Mouse (Mus musculus): ENCODE results near the gene Ghrhr.

DNA sequence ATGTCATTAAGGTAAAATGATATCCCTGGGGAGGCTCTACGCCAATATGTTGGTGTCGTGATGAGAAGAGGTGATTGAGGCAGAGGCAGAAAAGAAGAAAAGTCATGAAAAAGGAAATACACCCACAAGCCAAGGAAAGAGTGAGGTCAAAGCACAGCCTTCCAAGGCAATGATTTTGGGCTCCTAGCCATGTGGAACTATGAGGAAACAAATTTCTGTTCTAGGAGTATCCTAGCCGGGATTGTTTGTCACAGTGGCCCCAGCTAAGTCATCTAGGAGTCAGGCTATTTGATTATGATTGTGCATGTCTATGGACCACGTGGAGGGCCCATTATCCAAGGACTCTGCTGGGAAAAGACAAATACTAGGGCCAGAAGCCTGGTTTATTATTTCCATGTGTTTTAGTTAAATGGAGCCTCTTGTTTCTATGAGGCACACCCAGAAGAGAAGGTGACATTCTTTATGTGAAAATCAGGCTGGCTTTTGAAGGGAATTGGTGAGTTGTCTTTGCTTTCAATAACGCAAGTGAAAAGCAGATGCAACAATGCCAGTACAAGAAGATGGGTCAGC, 28.4 kb downstream of the Ghrhr start:
- TF ChIP-seq POLR2A (IDR thresholded peaks at IDR 0.05; ENCODE audit: low read depth, low read length) (no peak), CTCF (IDR thresholded peaks at IDR 0.05; ENCODE audit: borderline replicate concordance, insufficient read depth, low read length) (no peak)

Measured in embryonic fibroblast, embryonic 13.5 days (primary cell).